Mouse (Mus musculus): ENCODE data around the gene Flcn. TPM values are rescaled to one million over a fixed set of nuclear protein-coding genes. Genes with fewer than 3 reads are reported as not detected.

Flcn gene
- total RNA-seq, 2 experiments from 2014 or later: 37.0 to 38.7 TPM

Other genes starting within 250 kb of the Flcn start
- gene Olfr222, start 233.8 kb downstream of the Flcn start, total RNA-seq (2021): not detected
- gene Olfr223, start 216.7 kb downstream of the Flcn start, total RNA-seq (2021): not detected
- 100 to 1,000 TPM; 249 to 264 TPM for gene Mprip, start 148.7 kb downstream of the Flcn start, total RNA-seq (2021)
- 1 to 10 TPM in 1 of 2 experiments, under 1 TPM in 1; 0.89 to 1.9 TPM for gene Pld6, start 22.4 kb downstream of the Flcn start, total RNA-seq (2021)
- 10 to 100 TPM; 55.4 to 61.5 TPM for gene Nt5m, start 29.4 kb upstream of the Flcn start, total RNA-seq (2021)
- 10 to 100 TPM; 67.4 to 68.9 TPM for gene Cops3, start 29.8 kb upstream of the Flcn start, total RNA-seq (2021)
- 10 to 100 TPM; 34.0 to 34.2 TPM for gene Med9, start 138.2 kb upstream of the Flcn start, total RNA-seq (2021)
- gene Rasd1, start 154.9 kb upstream of the Flcn start, total RNA-seq (2021): 1 to 10 TPM; 6.5 to 6.6 TPM
- 1 to 10 TPM; 4.9 to 6.1 TPM for gene Pemt, start 236.5 kb upstream of the Flcn start, total RNA-seq (2021)

All from left cerebral cortex, postnatal 14 days (tissue).